Mouse (Mus musculus): ENCODE measurements around the gene Zg16. TPM values are rescaled to one million over a fixed set of nuclear protein-coding genes. Genes with fewer than 3 reads are reported as not detected.

Gene Zg16
- polyA plus RNA-seq, 1 experiment from 2014 or later: not detected

DNA sequence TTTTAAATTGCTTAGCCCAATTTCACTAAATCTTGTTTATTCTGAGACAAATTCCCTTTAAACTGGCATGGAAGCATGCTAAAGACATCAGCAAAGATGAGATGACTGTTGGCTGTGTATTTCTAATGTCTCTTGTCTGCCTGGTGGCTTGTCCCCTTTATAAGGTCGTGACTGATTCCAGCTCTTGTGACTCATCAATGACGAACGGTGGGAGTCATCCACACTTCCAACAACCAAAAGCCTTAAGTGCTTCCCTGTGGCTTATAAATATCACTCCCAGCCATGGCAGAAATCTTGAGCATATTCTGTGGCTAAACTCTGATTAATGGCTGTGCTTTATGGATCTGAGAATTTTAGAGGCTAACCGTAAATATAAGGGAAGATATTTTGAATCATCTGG is 20.8 kb downstream of the Zg16 start:
- DNase-seq: no peak
- 86% methylated on average over 4 of the region's 4 CpGs for WGBS

DNA sequence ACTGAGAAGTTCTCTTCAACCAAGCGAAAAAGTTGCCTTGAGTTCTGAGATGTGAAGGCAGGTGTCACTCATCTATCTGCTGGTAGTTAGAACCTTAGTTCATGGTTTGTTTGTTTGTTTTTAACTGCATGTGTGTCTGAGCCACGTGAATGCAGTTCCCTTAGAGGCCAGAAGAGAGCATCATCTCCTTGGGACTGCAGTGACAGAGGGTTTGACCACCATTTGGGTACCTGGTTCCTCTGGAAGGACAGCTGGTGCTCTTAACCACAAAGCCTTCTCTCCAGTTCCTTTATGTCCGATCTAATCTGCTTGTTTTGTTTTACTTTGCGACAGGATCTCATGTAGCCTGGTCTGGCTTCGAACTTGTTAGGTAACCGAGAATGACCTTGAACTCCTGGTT is 21.6 kb downstream of the Zg16 start:
- WGBS: 86% methylated on average over 6 of the region's 6 CpGs
- H3K27ac ChIP-seq (replicated peaks; ENCODE audit: low read depth, low read length): no peak overlapping the region
- no peaks in the 10 kb centered on the region for H3K27me3 ChIP-seq (ENCODE audit: control insufficient read depth, insufficient read depth, low read length)
- no peaks in the 10 kb centered on the region for H3K36me3 ChIP-seq (ENCODE audit: control insufficient read depth, insufficient read depth, low read length)
- DNase-seq (no peak), ATAC-seq (ENCODE audit: low FRiP score, low TSS enrichment) (no peak)
- H3K9ac ChIP-seq (replicated peaks; ENCODE audit: low read length): no peak overlapping the region
- H3K9me3 ChIP-seq (ENCODE audit: control insufficient read depth, low read length): no peaks in the 10 kb centered on the region
- no peaks in the 10 kb centered on the region for H3K4me1 ChIP-seq (ENCODE audit: control insufficient read depth, insufficient read depth, low read length)
- no peak overlapping the region for H3K4me3 ChIP-seq (replicated peaks; ENCODE audit: low read depth, low read length)
- no peak overlapping the region for H3K4me2 ChIP-seq (ENCODE audit: low read length)

More for the DNA sequence above, 20.8 kb downstream of the Zg16 start:
- no peaks in the 10 kb centered on the region for H3K36me3 ChIP-seq (ENCODE audit: control insufficient read depth, insufficient read depth, low read length)
- H3K9me3 ChIP-seq (ENCODE audit: control insufficient read depth, low read length): no peaks in the 10 kb centered on the region
- no peak overlapping the region for H3K4me2 ChIP-seq (ENCODE audit: low read length)
- no peaks in the 10 kb centered on the region for H3K4me1 ChIP-seq (ENCODE audit: control insufficient read depth, insufficient read depth, low read length)
- no peak overlapping the region for H3K9ac ChIP-seq (replicated peaks; ENCODE audit: low read length)
- H3K4me3 ChIP-seq (replicated peaks; ENCODE audit: low read depth, low read length): no peak overlapping the region
- H3K27ac ChIP-seq (replicated peaks; ENCODE audit: low read depth, low read length): no peak overlapping the region
- ATAC-seq (ENCODE audit: low FRiP score, low TSS enrichment): no peak
- H3K27me3 ChIP-seq (ENCODE audit: control insufficient read depth, insufficient read depth, low read length): no peaks in the 10 kb centered on the region

DNA sequence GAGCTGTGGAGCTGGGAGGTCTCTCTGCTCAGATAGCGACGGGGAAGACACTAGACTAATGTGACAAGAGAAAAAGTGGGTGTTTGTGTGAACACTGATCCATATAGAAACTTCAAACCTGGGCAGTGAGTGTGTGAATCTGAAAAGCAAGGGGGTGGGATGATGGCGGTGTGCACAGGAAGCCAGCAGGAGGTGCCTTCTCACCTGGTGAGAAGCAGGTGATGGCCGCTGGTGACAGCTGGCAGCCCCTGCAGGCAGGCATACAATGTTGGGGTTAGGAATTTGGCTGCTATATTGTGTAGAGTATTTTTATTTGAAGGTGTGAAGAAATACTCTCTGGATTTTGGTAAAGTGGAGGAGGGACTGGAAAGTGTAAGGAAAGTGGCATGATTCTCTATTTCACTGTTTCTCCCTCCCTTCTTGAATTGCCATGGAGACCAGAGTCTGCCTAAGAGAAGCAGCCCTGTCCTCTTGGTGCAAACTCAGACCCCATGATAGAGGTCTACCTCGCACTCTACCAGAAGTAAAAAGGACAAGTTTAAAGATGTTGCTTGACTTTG is 32.0 kb downstream of the Zg16 start:
- Histone ChIP-seq H3K27ac (replicated peaks; ENCODE audit: low read depth, low read length) (no peak overlapping the region), H3K4me3 (replicated peaks; ENCODE audit: low read depth, low read length) (no peak overlapping the region), H3K9me3 (ENCODE audit: control insufficient read depth, low read length) (no peaks in the 10 kb centered on the region), H3K27me3 (ENCODE audit: control insufficient read depth, insufficient read depth, low read length) (no peaks in the 10 kb centered on the region), H3K36me3 (ENCODE audit: control insufficient read depth, insufficient read depth, low read length) (no peaks in the 10 kb centered on the region), H3K9ac (replicated peaks; ENCODE audit: low read length) (no peak overlapping the region), H3K4me2 (ENCODE audit: low read length) (no peak overlapping the region), H3K4me1 (ENCODE audit: control insufficient read depth, insufficient read depth, low read length) (no peaks in the 10 kb centered on the region)
- ATAC-seq (ENCODE audit: low FRiP score, low TSS enrichment) (no peak), DNase-seq (no peak)
- 78% methylated on average over 5 of the region's 5 CpGs for WGBS

DNA sequence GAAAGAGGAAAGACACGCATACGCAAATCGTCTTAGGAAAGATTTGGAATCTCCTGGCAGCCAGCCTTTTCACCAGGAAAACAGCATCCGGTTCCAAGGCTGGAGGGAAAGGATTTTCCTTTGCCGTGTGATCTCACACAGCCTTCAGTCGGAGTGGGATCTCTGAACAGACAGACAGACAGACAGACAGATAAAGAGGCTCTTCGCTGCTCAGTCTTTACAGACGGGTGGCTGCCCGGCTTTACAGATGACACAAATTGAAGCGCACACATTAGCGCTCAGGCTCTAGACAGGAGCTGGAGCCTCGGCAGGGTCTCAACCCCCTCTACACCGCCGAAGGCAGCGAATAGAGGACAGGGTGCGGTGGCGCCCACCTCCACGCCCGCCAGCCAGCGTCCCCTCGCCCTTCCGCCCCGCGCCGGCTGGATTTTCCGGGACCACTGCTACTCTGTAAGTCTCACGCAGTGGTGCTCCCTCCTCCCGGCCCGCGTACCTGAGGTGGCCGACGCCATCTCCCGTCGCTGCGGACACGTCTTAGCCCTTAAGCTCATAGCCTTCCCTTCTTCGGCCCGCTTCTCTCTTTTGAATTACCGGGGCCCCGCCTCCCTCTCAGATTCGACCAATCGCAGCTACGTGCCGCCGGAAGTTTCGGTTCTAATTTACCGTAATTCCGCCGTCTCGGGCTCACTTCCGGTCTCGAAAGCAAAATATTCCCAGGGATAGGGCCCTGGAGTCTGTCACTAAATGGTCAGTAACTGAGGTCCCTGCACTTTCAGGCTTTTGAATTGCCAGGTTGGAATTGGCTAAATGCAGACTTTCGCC is 45.1 kb downstream of the Zg16 start, which contains the start of gene Kif22:
Kif22 (minus strand) TSS at position 621 of the 822 bp plus-strand sequence.
- H3K9ac ChIP-seq (replicated peaks; ENCODE audit: low read length): peak within 1 kb of the TSS; percentile 57
- H3K4me3 ChIP-seq (replicated peaks; ENCODE audit: low read depth, low read length): peak within 1 kb of the TSS; percentile 61
- no peaks in the 10 kb centered on the region for H3K9me3 ChIP-seq (ENCODE audit: control insufficient read depth, low read length)
- under 1% methylated on average over 52 of the region's 53 CpGs for WGBS
- peak within 1 kb of the TSS; percentile 56; the same call in 1 of the 2 replicates for H3K27ac ChIP-seq (replicated peaks; ENCODE audit: low read depth, low read length)
- DNase-seq: peak; percentile 95
- no peaks in the 10 kb centered on the region for H3K36me3 ChIP-seq (ENCODE audit: control insufficient read depth, insufficient read depth, low read length)
- H3K4me2 ChIP-seq (ENCODE audit: low read length): peak within 1 kb of the TSS; percentile 94
- H3K27me3 ChIP-seq (ENCODE audit: control insufficient read depth, insufficient read depth, low read length): no peaks in the 10 kb centered on the region
- peaks cover 12% of the 10 kb centered on the region for H3K4me1 ChIP-seq (ENCODE audit: control insufficient read depth, insufficient read depth, low read length)
- ATAC-seq (ENCODE audit: low FRiP score, low TSS enrichment): peak; percentile 78

DNA sequence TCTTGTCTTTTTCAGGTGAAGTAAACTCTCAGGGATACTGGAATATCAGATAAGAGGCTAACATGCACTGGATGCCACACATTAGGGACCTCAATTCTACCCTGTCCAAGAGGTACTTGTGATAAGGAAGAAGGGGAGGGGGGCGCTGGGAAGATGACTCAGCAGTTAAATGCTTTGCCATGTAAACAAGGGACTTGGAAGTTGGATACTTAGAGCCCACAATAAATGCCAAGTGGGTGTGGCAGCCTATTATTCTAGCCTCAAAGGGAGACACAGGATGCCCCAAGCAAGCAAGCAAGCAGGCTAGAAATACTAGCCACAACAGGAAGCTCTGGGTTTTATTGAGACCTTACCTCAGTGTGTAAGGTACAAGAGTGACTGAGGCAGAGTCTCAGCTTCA is 55.9 kb downstream of the Zg16 start:
- no peak overlapping the region for H3K9ac ChIP-seq (replicated peaks; ENCODE audit: low read length)
- no peak overlapping the region for H3K4me2 ChIP-seq (ENCODE audit: low read length)
- H3K27me3 ChIP-seq (ENCODE audit: control insufficient read depth, insufficient read depth, low read length): no peaks in the 10 kb centered on the region
- WGBS: 93% methylated on average over 1 of the region's 1 CpGs
- no peaks in the 10 kb centered on the region for H3K9me3 ChIP-seq (ENCODE audit: control insufficient read depth, low read length)
- ATAC-seq (ENCODE audit: low FRiP score, low TSS enrichment) (no peak), DNase-seq (no peak)
- peaks cover 22% of the 10 kb centered on the region; the same call in 1 of the 2 replicates for H3K36me3 ChIP-seq (ENCODE audit: control insufficient read depth, insufficient read depth, low read length)
- H3K27ac ChIP-seq (replicated peaks; ENCODE audit: low read depth, low read length): no peak overlapping the region
- peaks cover 8% of the 10 kb centered on the region for H3K4me1 ChIP-seq (ENCODE audit: control insufficient read depth, insufficient read depth, low read length)
- H3K4me3 ChIP-seq (replicated peaks; ENCODE audit: low read depth, low read length): no peak overlapping the region

DNA sequence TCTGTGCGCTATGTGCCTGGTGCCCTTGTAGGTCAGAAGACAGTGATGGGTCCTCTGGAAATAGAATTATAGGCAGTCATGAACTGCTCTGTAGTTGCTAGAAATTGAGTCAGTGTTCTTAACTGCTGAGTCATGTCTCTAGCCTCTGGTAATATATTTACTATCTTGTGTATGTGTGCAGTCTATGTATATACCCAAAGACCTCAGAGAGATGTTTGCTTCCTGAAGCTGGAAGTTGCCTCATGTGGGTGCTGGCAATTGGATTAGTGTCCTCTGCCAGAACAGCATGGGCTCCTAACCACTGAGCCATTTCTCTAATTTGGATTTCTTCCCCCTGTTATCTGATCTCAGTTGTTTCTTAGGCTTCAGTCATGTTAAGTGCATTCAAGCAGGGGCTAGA is 57.0 kb downstream of the Zg16 start:
- DNase-seq: no peak
- ATAC-seq (ENCODE audit: low FRiP score, low TSS enrichment): no peak
- no peaks in the 10 kb centered on the region for H3K27me3 ChIP-seq (ENCODE audit: control insufficient read depth, insufficient read depth, low read length)
- no peak overlapping the region for H3K27ac ChIP-seq (replicated peaks; ENCODE audit: low read depth, low read length)
- H3K9ac ChIP-seq (replicated peaks; ENCODE audit: low read length): no peak overlapping the region
- H3K4me1 ChIP-seq (ENCODE audit: control insufficient read depth, insufficient read depth, low read length): peaks cover 8% of the 10 kb centered on the region
- 100% methylated on average over 1 of the region's 1 CpGs for WGBS
- no peak overlapping the region for H3K4me2 ChIP-seq (ENCODE audit: low read length)
- H3K9me3 ChIP-seq (ENCODE audit: control insufficient read depth, low read length): no peaks in the 10 kb centered on the region
- H3K36me3 ChIP-seq (ENCODE audit: control insufficient read depth, insufficient read depth, low read length): peaks cover 22% of the 10 kb centered on the region; the same call in 1 of the 2 replicates
- H3K4me3 ChIP-seq (replicated peaks; ENCODE audit: low read depth, low read length): no peak overlapping the region

DNA sequence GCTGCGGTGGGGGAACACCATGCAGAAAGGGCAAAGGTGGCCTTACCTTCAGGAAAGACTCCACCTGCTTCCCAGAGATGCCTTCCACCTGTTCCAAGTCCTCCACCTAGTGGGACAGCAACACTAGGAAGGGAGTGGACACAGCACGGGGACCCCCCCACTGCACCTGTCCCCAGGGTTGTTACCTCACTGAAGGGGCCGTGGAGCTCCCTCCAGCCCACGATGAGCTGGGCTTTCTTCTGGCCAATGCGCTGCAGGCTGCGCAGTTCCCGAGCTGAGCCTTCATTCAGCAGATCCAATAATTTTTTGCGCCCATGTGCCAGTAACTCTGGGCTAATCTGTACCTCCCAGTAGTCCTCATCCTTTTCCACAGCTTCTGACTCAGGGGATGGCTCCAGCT is 59.2 kb downstream of the Zg16 start:
- H3K4me3 ChIP-seq (replicated peaks; ENCODE audit: low read depth, low read length): peak overlapping the region; percentile 95
- no peak for DNase-seq
- no peaks in the 10 kb centered on the region for H3K9me3 ChIP-seq (ENCODE audit: control insufficient read depth, low read length)
- H3K27me3 ChIP-seq (ENCODE audit: control insufficient read depth, insufficient read depth, low read length): no peaks in the 10 kb centered on the region
- WGBS: 59% methylated on average over 8 of the region's 8 CpGs
- H3K4me2 ChIP-seq (ENCODE audit: low read length): peak overlapping the region; percentile 91
- H3K36me3 ChIP-seq (ENCODE audit: control insufficient read depth, insufficient read depth, low read length): peaks cover 29% of the 10 kb centered on the region
- H3K9ac ChIP-seq (replicated peaks; ENCODE audit: low read length): peak overlapping the region; percentile 99
- ATAC-seq (ENCODE audit: low FRiP score, low TSS enrichment): peak; percentile 0; the same call in 1 of the 2 replicates
- H3K4me1 ChIP-seq (ENCODE audit: control insufficient read depth, insufficient read depth, low read length): peaks cover 27% of the 10 kb centered on the region
- peak overlapping the region; percentile 100 for H3K27ac ChIP-seq (replicated peaks; ENCODE audit: low read depth, low read length)

DNA sequence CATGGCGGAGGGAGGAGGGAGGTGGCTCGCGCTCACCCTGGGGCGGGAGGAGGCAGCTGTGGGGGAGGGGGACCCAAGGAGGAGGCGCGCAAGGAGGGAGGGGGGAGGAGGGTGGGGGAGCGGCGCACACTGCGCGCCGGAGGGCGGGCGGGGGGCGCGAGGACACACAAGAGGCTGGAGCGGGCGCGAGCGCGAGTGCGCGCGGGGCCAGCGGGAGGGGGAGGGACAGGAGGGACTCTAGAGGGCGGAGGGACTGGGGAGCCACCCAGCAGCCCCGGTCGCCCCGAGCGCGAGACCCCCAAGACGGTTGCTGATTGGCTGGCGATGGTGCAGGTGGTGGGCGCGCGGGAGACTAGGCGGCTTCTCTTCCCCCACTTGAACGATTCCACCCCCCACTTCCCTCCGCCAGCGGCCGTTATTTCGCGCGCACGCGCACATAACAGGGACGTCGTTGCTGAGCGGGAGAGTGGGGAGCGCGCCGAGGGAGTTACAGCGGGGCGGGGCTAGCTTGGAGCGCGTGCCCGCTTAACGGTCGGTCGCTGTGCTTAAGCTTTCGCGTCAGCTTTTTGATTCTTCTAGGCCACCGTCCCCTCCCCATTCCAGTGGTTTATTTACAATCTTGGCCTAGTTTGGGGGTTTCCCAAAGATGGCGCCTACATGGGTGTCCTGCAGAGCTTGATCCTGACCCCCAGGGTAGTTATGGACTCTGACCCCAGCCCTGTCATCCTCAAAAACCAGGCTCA is 60.0 kb downstream of the Zg16 start, which contains the start of gene Maz:
Maz (minus strand) TSS at position 54 of the 743 bp plus-strand sequence.
- peak within 1 kb of the TSS; percentile 99 for H3K9ac ChIP-seq (replicated peaks; ENCODE audit: low read length)
- peak; percentile 100 for DNase-seq
- no peaks in the 10 kb centered on the region for H3K9me3 ChIP-seq (ENCODE audit: control insufficient read depth, low read length)
- peaks cover 30% of the 10 kb centered on the region for H3K36me3 ChIP-seq (ENCODE audit: control insufficient read depth, insufficient read depth, low read length)
- peaks cover 28% of the 10 kb centered on the region for H3K4me1 ChIP-seq (ENCODE audit: control insufficient read depth, insufficient read depth, low read length)
- under 1% methylated on average over 57 of the region's 63 CpGs for WGBS
- ATAC-seq (ENCODE audit: low FRiP score, low TSS enrichment): peak; percentile 93
- H3K27ac ChIP-seq (replicated peaks; ENCODE audit: low read depth, low read length): peak within 1 kb of the TSS; percentile 100
- H3K4me3 ChIP-seq (replicated peaks; ENCODE audit: low read depth, low read length): peak within 1 kb of the TSS; percentile 95
- H3K4me2 ChIP-seq (ENCODE audit: low read length): peak within 1 kb of the TSS; percentile 91
- H3K27me3 ChIP-seq (ENCODE audit: control insufficient read depth, insufficient read depth, low read length): no peaks in the 10 kb centered on the region

All from midbrain, embryonic 14.5 days (tissue).